Mouse (Mus musculus) liver, embryonic 14.5 days (tissue): ENCODE results near the gene Aqp9. TPM values are rescaled to one million over a fixed set of nuclear protein-coding genes. Genes with fewer than 3 reads are reported as not detected.

Experiments used
- ATAC-seq: fragments of 200-750 bp; cut with Nextera tagmentation; 2 replicates; pipeline ENCODE4 v1.8.0; 2017; ENCODE audit warnings: moderate number of reproducible peaks, mild to moderate bottlenecking, moderate library complexity; ENCODE audit not compliant: insufficient read depth
- DNase-seq, 3 experiments: peaks; one replicate each; pipeline ENCODE4 v3.0.0-alpha.2; 2012 to 2013; ENCODE audit warnings: low read depth in 3 of 3, low spot score in 3 of 3
- H3K27ac ChIP-seq: fragments of 300-500 bp; sonication (generic); 2 replicates; pipeline ENCODE4 v1.5.1; 2014; ENCODE audit warnings: moderate library complexity, mild to moderate bottlenecking, control low read depth, inconsistent platforms
- H3K27me3 ChIP-seq: fragments of 300-500 bp; sonication (generic); 2 replicates; pipeline ENCODE4 v1.6.1; 2014; ENCODE audit warnings: mild to moderate bottlenecking, low read length, moderate library complexity; ENCODE audit not compliant: control insufficient read depth, insufficient read depth
- H3K36me3 ChIP-seq: fragments of 300-500 bp; sonication (generic); replicated peaks from 2 replicates; pipeline ENCODE4 v1.6.1; 2014; ENCODE audit warnings: low read depth; ENCODE audit not compliant: control insufficient read depth, insufficient read depth
- H3K4me1 ChIP-seq, 2 experiments: fragments of 200-500 bp in 1 of 2; fragments of 300-500 bp in 1 of 2; sonication (generic) in 1 of 2; replicated peaks; 2 replicates each; pipeline ENCODE4 v1.6.1; 2012 to 2014; ENCODE audit warnings: antibody characterized with exemption in 1 of 2, inconsistent platforms in 1 of 2, low read length in 1 of 2; ENCODE audit not compliant: control insufficient read depth in 2 of 2, insufficient read depth in 2 of 2
- H3K4me2 ChIP-seq: fragments of 300-500 bp; sonication (generic); 2 replicates; pipeline ENCODE4 v1.6.1; 2014; ENCODE audit warnings: low read depth, mild to moderate bottlenecking, control low read depth, moderate library complexity
- H3K4me3 ChIP-seq, 2 experiments: fragments of 200-500 bp in 1 of 2; fragments of 300-500 bp in 1 of 2; sonication (generic) in 1 of 2; 2 replicates each; pipeline ENCODE4 v1.5.1; 2012 to 2014; ENCODE audit warnings: low read depth in 2 of 2, low read length in 2 of 2, mild to moderate bottlenecking in 2 of 2, control low read depth in 1 of 2, inconsistent platforms in 1 of 2, moderate library complexity in 1 of 2; ENCODE audit not compliant: insufficient read depth in 1 of 2
- H3K9ac ChIP-seq: fragments of 300-500 bp; sonication (generic); replicated peaks from 2 replicates; pipeline ENCODE4 v1.6.1; 2014; ENCODE audit warnings: mild to moderate bottlenecking, control low read depth, moderate library complexity
- H3K9me3 ChIP-seq: fragments of 300-500 bp; sonication (generic); 2 replicates; pipeline ENCODE4 v1.6.1; 2016; ENCODE audit warnings: low read length, mixed read lengths; ENCODE audit not compliant: control insufficient read depth
- CTCF ChIP-seq: IDR thresholded peaks from 2 replicates; pipeline ENCODE4 v1.5.1; 2016; ENCODE audit warnings: antibody characterized with exemption, low read depth, control low read depth
- EP300 ChIP-seq: IDR thresholded peaks from 2 replicates; pipeline ENCODE4 v1.6.1; 2016; ENCODE audit warnings: antibody characterized with exemption, low read depth
- WGBS: fragments of 180-500 bp; shearing (Covaris S2); extraction: QIAGEN DNeasy Blood & Tissue Kit; methylation state at CpG from one replicate; pipeline ENCODE4 v1.1.7; 2014; ENCODE audit not compliant: insufficient replicate concordance; 5-methylcytosine and 5-hydroxymethylcytosine counted together
- polyA plus RNA-seq, 2 experiments: library from polyadenylated mRNA; depleted of rRNA in 1 of 2; stranded (reverse) in 1 of 2; unstranded in 1 of 2; fragments of >200 nt; fragmentation: Nextera tagmentation in 1 of 2; extraction: Ambion mirVana in 1 of 2; gene quantifications; 2 replicates each; pipeline versions ENCODE4 v1.2.1 to v1.2.3; 2012 to 2014

Gene Aqp9
- polyA plus RNA-seq, 2 experiments, result 4.1 to 8.6 TPM

DNA sequence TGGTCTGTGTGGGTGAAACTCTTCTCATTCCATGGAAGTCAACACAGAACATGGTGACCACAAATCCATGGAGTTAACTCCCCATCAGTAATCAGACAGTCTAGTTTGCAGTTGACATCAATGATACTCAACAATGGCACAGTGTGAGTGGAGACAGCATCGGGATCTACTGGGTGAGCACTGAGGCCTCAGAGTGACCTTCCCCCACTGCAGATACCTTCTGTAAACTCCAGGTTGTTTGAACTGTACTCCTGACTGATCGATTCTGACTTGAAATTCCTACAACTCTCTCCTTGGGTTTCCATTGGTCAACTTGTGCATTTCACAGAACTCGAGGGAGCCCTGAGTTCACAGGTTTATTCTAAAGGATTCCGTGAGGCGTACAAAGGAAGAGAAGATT is 8.8 kb downstream of the Aqp9 start:
- Histone ChIP-seq H3K4me1 (peaks cover 86 to 90% of the 10 kb centered on the region in 2 experiments), H3K9ac (peak overlapping the region; percentile 28), H3K4me2 (no peak overlapping the region; the same call in 1 of the 2 replicates), H3K27ac (peak overlapping the region; percentile 78), H3K27me3 (no peaks in the 10 kb centered on the region), H3K9me3 (no peaks in the 10 kb centered on the region), H3K4me3 (no peak overlapping the region), H3K36me3 (no peaks in the 10 kb centered on the region)
- TF ChIP-seq EP300, result no peak
- TF ChIP-seq CTCF, result no peak
- DNase-seq (no peak), ATAC-seq (no peak)
- WGBS, result 73% methylated on average over 5 of the region's 5 CpGs

DNA sequence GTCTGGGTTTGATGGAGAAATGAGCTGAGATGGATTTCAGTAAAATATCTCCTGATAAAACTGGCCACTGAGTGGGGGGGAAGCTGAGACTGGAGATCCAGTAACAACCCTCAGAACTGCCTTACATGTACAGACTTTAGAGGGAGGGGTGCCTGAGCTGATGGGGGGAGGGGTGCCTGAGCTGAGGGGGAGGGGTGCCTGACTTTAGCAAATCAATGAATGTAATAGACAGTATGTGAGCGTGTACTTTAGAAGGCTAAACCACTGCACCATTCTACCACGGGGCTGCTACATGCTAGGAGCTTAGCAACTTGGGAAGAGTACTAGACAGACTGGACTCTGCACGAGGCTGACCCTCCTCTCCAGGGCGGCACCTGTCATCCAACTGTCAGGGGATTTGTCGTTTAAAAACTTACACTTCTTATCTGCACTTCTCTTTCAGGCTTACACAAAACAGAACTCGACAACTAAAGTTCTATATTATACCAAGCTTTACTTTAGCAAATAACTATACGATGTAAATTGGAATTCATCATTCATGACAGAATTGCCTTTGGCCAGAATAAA is 9.3 kb downstream of the Aqp9 start:
- Histone ChIP-seq H3K36me3 (no peaks in the 10 kb centered on the region), H3K4me1 (peaks cover 82 to 86% of the 10 kb centered on the region in 2 experiments), H3K4me3 (no peak overlapping the region), H3K9ac (peak overlapping the region; percentile 28), H3K4me2 (peak overlapping the region; percentile 46), H3K9me3 (no peaks in the 10 kb centered on the region), H3K27ac (peak overlapping the region; percentile 78), H3K27me3 (no peaks in the 10 kb centered on the region)
- no peak for DNase-seq
- WGBS, result 40% methylated on average over 7 of the region's 7 CpGs
- TF ChIP-seq EP300 (no peak), CTCF (no peak)
- ATAC-seq, result no peak

DNA sequence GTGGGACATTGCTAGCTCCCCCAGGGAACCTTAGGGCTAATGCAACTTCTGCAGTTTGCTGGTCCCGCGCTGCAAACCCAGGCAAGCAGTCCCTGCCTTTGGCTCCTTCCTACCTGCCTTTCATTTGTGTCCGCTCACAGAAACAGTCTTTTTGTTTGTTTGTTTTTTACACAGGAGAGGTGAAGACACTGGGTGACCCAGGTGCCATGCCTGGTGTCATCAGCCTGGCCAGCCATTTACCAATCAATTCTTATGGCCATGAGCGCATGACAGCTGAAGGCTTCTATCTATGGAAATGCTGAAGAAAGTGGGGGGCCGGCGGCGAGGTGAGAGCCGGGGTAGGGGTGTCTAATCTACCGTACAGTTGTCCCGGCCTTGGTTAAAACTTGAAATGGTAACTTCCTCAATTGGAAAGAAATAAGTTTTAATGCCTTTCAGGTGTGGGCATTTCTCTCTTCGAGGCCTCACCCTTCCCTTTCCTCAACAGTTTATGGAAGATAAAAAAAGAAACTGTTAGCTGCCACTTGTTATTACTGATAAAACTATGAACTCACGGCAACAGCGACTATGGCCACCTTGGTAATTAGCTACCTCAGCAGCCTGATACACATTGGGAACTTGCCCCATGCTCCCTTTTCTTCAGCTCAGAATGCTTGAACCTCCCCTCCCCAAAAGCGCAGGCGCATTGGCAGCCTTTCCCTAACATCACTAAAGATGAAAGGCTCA is 10.4 kb downstream of the Aqp9 start:
- ATAC-seq (peak; percentile 58), DNase-seq (no peak)
- peak overlapping the region; percentile 53 for H3K9ac ChIP-seq
- no peaks in the 10 kb centered on the region for H3K36me3 ChIP-seq
- no peaks in the 10 kb centered on the region for H3K27me3 ChIP-seq
- H3K4me3 ChIP-seq, result no peak overlapping the region
- peak overlapping the region; percentile 78 for H3K27ac ChIP-seq
- H3K9me3 ChIP-seq, result no peaks in the 10 kb centered on the region
- peaks cover 77 to 79% of the 10 kb centered on the region in 2 experiments for H3K4me1 ChIP-seq
- WGBS, result 19% methylated on average over 15 of the region's 15 CpGs
- TF ChIP-seq CTCF, result no peak
- peak; percentile 69 for TF ChIP-seq EP300
- peak overlapping the region; percentile 46 for H3K4me2 ChIP-seq

DNA sequence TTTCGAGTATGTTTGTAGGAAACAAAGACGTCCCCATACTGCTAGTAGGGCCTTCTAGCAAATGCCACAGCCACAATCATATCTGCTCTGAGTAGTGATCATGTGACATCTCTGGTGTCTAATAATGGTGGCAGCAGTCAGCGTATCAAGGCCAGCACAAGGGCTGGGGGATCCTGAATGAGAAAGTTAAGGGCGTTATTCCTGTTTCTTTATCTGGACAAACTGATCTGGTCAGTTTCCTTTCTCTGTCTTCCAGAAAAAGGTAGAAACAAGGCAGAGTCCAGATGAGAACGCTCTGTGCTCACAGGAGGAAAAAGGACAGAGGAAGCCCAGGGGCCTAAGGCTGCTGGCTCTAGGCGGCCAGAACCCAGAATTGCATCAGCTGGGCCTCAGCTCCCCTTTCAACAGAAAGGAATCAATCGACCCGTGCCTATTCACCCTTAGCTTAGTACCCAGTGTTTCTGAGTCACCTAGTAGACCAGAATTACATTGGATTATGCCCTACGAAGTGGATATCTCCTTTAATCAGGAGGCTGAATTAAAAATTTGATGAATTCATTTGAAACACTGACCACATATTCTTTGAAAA is 11.9 kb downstream of the Aqp9 start:
- Histone ChIP-seq H3K4me1 (peaks cover 70 to 71% of the 10 kb centered on the region in 2 experiments), H3K4me2 (peak overlapping the region; percentile 37), H3K9me3 (no peaks in the 10 kb centered on the region), H3K9ac (peak overlapping the region; percentile 53), H3K27ac (peak overlapping the region; percentile 78), H3K36me3 (no peaks in the 10 kb centered on the region), H3K27me3 (no peaks in the 10 kb centered on the region), H3K4me3 (no peak overlapping the region)
- 11% methylated on average over 9 of the region's 9 CpGs for WGBS
- no peak for DNase-seq
- TF ChIP-seq EP300 (peak; percentile 63), CTCF (no peak)
- ATAC-seq, result peak; percentile 77

DNA sequence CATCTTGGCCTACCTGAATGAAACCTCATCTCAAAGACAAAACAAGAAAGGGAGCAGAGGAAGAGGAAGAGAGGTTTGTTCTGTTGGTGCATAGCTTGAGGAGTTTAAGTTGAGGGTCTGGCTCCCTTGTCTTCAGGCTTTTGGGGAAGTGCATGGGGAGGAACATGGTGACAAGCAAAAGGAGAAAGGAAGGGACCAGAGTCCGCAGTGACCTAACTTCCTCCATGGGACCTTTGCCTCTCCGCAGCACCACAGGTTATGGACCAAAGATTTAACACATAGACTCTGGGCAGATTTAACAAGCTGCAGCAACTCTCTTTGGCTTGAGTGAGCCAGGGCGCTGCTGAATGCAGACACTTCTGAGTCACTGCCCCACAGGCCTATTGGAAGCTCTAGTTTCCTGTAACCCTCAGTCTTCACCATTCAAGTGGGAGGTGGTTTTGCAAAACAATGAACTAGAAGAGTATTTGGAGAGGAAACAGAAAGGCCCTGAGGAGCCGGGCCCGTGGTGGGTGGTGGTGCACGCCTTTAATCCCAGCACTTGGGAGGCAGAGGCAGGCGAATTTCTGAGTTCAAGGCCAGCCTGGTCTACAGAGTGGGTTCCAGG is 13.0 kb downstream of the Aqp9 start:
- Histone ChIP-seq H3K36me3 (no peaks in the 10 kb centered on the region), H3K27me3 (no peaks in the 10 kb centered on the region), H3K4me2 (no peak overlapping the region), H3K27ac (peak overlapping the region; percentile 78), H3K9me3 (no peaks in the 10 kb centered on the region), H3K9ac (no peak overlapping the region), H3K4me3 (no peak overlapping the region), H3K4me1 (peaks cover 71% of the 10 kb centered on the region in 2 experiments)
- WGBS, result 63% methylated on average over 7 of the region's 7 CpGs
- DNase-seq (no peak), ATAC-seq (no peak)
- no peak for TF ChIP-seq EP300
- no peak for TF ChIP-seq CTCF
